Mouse (Mus musculus): ENCODE measurements around the gene Mis18a. TPM values are rescaled to one million over a fixed set of nuclear protein-coding genes. Genes with fewer than 3 reads are reported as not detected.

Gene Mis18a
- polyA plus RNA-seq (2014; fragmentation: Illumina TruSeq; extraction: RNeasy Lipid Tissue Mini Kit (QIAGEN cat#74804); ENCODE audit: low replicate concordance), result 28.8 TPM

DNA sequence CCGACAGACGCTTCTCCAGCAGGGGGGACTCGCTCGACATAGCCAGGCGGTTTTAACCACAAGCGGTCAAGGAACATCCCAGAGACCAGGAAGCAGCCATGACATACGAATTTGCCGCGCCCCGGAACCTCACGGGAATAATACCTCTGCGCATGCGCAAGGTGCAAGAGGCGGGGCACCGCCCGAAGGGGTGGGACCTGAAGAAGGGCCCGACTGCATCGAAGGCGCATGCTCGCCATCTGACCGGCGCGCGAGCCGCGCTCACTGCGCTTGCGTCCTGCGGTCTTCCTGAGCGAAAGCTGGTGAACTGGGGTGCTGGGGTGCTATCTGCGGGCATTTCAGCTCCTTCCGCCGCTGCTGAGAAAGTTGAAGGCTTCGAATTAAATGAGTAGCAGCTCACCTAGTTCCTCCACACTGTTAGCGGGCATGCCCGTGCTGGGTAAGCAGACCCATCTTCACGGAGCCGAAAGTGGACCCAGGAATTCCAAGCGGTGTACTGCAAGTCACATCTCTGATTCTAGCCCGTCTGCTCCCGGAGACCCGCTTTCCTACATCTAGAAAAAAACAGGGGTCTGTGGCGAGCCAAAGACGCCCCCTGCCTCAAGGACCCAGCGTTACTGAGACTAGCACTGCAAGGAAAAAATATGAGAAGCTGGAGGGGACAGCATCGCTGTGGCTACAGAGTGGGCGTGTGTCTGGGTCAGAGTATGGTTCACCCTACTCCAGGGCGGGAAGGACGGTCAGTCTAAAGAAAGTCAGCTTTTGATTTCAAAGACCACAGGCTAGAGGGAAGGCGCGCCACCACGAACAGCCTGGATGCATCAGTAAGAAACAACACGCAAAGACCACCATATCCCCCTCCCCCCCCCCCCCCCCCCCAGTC, at the start of gene Mis18a:
Gene Mis18a (minus strand): TSS at position 172 of the 883 bp plus-strand sequence.

DNA sequence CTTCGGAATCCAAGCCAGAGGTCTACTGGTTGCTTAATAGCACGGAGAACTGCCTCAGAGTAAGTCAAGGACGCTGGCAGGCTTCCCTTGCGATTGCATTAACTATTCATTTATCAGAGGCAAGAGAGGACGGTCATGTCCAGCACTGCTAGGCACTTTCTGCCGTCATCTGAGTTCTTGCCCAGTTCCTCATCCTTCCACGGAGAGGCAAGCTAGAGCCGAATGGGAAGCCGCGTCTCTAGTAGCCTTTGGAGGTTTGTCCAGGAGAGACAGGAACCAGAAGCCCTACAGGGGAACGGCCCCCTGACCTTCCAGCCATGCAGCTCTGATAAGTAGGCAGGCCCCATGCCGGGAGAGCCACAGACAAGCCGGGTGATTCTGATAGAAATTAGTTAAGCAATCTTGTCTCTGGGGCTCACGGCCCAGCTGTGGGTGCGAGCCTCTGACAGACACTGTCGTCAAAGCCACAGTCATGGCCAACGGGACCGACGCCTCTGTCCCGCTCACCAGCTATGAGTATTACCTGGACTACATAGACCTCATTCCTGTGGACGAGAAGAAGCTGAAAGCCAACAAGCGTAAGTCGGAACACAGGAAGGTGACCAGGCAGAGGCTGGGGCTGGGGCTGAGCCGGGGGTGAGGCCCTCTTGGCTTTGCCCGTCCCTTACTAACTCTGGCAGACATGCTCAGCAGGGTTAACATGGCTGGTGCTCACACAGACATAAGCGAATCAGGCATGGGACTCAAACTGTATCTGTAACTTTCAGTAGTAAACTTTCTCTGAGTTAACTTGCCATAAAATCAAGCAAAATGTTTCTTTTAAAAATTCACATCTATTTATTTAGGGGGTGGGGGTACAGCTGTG, 11.1 kb upstream of the Mis18a start, which contains the start of gene Mrap:
Gene Mrap (plus strand): TSS at position 116 of the 865 bp plus-strand sequence.

Other genes with a start within 250 kb of the Mis18a start
- gene Mrap, start 10.8 kb upstream of the Mis18a start, polyA plus RNA-seq (2014; fragmentation: Illumina TruSeq; extraction: RNeasy Lipid Tissue Mini Kit (QIAGEN cat#74804); ENCODE audit: low replicate concordance), result not detected
- gene Urb1, start 83.0 kb upstream of the Mis18a start, polyA plus RNA-seq (2014; fragmentation: Illumina TruSeq; extraction: RNeasy Lipid Tissue Mini Kit (QIAGEN cat#74804); ENCODE audit: low replicate concordance), result 1.4 TPM
- gene Eva1c, start 99.3 kb upstream of the Mis18a start, polyA plus RNA-seq (2014; fragmentation: Illumina TruSeq; extraction: RNeasy Lipid Tissue Mini Kit (QIAGEN cat#74804); ENCODE audit: low replicate concordance), result 0.41 TPM
- gene Cfap298, start 207.7 kb upstream of the Mis18a start, polyA plus RNA-seq (2014; fragmentation: Illumina TruSeq; extraction: RNeasy Lipid Tissue Mini Kit (QIAGEN cat#74804); ENCODE audit: low replicate concordance), result 3.6 TPM